Mouse (Mus musculus): ENCODE results near the gene Txnrd1. TPM values are rescaled to one million over a fixed set of nuclear protein-coding genes. Genes with fewer than 3 reads are reported as not detected.

Txnrd1 gene
- polyA plus RNA-seq, 1 experiment, result 115 TPM

DNA sequence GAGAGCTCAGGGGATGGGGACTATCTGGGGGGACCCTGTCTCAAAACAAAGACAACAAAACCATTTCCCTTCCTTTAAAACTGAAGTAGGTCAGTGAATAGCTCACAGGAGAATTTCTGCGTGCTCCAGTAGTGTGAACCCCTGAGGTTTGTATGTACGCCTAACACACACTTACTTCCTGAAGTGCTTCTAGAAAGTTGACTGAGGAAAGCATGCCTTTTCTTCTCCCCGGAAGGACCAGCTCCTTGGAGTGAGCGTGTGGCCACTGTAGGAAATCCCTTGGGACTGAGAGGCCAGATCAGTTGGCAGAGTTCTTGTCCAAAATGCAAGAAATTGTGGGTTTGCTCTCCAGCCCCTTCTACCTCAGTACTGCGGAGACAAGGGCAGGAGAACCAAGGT lies 16.6 kb downstream of the Txnrd1 start:
- no peak for TF ChIP-seq CTCF (IDR thresholded peaks at IDR 0.05; ENCODE audit: borderline replicate concordance, extremely low read depth, insufficient read depth, insufficient read length)
- TF ChIP-seq POLR2A (IDR thresholded peaks at IDR 0.05; ENCODE audit: borderline replicate concordance, extremely low read depth, insufficient read depth, insufficient read length, poor library complexity, severe bottlenecking), result no peak
- DNase-seq (ENCODE audit: low read depth), result no peak

DNA sequence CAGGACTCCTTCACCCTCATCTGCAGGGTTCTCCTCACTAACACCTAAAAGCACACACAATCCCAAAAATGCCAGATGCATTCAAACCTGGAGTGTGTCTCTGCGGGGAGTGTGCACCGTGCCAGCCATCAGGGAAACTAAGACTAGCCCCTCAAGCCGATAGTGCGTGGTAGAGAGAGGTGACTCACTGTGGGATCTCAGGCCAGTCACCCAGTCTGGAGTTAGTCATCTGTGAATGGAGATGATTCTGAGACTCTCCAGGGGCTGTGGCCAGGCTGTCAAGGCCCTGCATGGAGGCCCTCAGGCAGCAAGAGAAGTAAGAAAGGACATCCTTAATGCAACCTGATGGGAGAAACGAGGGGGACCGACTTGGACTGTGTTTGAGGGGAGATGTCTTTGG lies 18.0 kb downstream of the Txnrd1 start:
- DNase-seq (ENCODE audit: low read depth), result no peak
- TF ChIP-seq POLR2A (IDR thresholded peaks at IDR 0.05; ENCODE audit: borderline replicate concordance, extremely low read depth, insufficient read depth, insufficient read length, poor library complexity, severe bottlenecking) (no peak), CTCF (IDR thresholded peaks at IDR 0.05; ENCODE audit: borderline replicate concordance, extremely low read depth, insufficient read depth, insufficient read length) (no peak)

DNA sequence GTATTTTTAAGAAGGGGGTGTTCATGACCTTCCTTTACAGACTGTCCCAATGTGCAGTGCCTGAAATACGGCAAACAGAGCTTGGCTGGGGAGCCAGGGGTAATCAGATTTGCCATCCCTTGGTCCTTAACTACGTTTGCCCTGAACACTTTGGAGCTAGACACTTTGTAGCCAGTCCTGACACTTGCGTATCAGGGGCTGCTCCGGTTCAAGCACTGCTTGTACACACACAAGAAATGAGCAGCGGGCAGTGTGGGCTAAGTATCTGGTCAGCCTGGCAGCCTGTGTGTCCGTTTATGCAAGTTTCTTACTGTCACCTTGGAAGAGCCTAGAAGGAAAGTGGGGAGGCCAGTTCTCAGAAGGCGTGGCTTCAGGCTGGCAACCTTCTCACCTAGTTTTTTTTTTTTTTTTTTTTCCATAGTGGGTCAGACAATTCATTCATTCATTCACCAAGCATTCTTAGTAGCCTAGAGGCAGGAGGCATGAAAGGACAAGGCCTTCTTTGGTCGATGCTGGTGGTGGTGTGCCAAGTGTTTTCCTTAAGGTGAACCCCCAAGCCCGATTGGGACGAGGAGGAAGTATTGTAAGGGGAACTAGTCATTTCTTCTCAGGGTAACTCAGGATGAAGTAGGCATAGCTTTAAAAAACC lies 24.4 kb downstream of the Txnrd1 start:
- DNase-seq (ENCODE audit: low read depth), result no peak
- TF ChIP-seq CTCF (IDR thresholded peaks at IDR 0.05; ENCODE audit: borderline replicate concordance, extremely low read depth, insufficient read depth, insufficient read length) (no peak), POLR2A (IDR thresholded peaks at IDR 0.05; ENCODE audit: borderline replicate concordance, extremely low read depth, insufficient read depth, insufficient read length, poor library complexity, severe bottlenecking) (no peak)

DNA sequence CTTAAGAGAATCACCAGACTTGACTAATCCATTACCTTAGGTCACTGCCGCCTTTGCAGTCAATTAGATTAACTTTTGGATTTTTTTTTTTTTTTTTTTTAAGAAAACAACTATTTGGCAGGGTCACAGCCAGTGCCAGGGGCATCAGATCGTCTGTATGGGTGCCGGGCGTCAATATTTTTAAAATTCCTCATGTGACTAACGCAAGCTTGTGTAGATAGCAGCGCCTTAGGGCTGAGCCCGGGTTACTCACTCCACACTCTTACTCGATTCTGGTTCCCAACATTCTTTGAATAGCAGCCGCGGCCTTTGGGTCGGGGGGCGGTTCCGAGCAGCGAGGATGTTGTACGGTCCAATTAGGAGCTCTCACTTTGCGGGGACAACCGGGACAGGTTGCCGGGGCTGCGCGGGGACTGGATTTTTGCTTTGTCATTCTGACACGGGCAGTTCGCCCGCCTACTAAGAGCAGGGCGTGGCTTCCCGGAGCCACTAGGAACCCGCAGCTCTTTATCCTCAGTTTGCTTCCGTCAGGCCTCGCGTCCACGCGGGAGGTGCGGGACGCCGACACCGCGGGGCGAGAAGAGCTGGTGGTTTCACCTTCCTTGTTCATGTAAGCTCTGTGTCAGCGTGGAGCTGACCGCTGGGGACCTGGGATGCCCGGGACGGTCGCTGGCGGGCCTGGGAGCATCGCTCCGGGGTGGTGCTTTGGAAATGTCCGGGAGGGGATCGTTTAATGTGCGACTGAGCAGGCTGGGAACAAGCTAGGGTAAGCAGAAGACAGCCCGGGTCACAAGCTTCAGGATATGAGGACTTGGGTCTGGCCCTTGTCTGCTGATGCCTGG lies 25.2 kb downstream of the Txnrd1 start:
- DNase-seq (ENCODE audit: low read depth), result peak; percentile 95
- TF ChIP-seq CTCF (IDR thresholded peaks at IDR 0.05; ENCODE audit: borderline replicate concordance, extremely low read depth, insufficient read depth, insufficient read length) (no peak), POLR2A (IDR thresholded peaks at IDR 0.05; ENCODE audit: borderline replicate concordance, extremely low read depth, insufficient read depth, insufficient read length, poor library complexity, severe bottlenecking) (peak; percentile 53; the same call in 1 of the 2 replicates)

DNA sequence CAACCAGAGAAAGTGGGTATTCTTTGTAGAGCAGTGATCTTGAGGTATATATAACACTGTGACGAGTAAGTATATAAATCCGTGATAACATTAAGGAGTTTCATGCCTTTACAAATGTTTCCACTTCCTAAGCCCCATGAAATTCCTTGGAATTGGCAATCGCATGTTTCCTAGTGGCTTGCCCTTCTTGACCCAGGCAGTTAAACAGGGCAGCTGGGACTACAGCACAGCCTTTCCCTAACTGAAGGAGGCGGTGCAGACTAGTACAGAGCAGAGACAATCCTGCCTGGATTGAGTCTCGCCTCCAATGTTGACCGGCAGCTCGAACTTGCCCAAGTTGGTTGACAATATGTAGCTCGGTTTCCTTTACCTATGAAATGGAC lies 25.8 kb downstream of the Txnrd1 start:
- DNase-seq (ENCODE audit: low read depth), result peak; percentile 81
- peak; percentile 13; the same call in 1 of the 2 replicates for TF ChIP-seq CTCF (IDR thresholded peaks at IDR 0.05; ENCODE audit: borderline replicate concordance, extremely low read depth, insufficient read depth, insufficient read length)
- TF ChIP-seq POLR2A (IDR thresholded peaks at IDR 0.05; ENCODE audit: borderline replicate concordance, extremely low read depth, insufficient read depth, insufficient read length, poor library complexity, severe bottlenecking), result no peak

DNA sequence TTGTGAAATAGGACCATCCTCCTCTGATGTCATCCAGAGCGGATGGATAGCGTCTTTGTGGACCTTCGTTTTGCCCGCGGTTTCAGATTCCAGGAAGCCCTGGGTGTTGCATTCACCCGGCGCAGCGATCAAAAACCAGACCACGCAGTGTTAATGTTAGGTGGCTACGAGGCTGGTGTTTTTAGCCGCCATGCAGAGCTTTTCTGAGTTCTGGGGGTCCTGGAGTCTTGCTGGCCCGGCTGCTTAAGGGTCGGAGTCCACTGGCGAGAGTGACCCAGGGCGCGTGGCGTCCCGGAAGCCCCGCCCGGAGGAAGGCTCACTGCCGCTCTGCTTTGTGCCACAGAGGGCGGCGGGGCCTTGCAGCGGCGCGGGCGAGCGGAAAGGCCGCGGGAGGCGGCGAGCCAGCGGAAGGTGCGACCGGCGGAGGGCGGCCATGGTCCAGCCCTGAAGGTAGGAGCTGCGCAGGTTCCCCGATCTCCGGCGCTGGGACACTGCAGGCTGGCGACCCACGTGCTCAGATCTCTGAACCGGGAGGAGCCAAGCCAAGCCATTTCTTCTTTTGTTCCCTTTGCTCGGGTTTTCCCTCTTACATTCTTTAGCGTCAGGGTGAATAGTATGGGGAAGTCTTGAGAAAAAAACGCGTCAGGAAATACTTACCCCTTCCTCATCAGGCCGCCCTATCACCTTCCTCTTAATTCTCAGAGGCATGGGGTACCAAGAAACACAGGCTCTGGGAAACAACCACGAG lies 26.6 kb downstream of the Txnrd1 start:
- DNase-seq (ENCODE audit: low read depth), result peak; percentile 81
- TF ChIP-seq POLR2A (IDR thresholded peaks at IDR 0.05; ENCODE audit: borderline replicate concordance, extremely low read depth, insufficient read depth, insufficient read length, poor library complexity, severe bottlenecking), result peak; percentile 55
- TF ChIP-seq CTCF (IDR thresholded peaks at IDR 0.05; ENCODE audit: borderline replicate concordance, extremely low read depth, insufficient read depth, insufficient read length), result no peak

DNA sequence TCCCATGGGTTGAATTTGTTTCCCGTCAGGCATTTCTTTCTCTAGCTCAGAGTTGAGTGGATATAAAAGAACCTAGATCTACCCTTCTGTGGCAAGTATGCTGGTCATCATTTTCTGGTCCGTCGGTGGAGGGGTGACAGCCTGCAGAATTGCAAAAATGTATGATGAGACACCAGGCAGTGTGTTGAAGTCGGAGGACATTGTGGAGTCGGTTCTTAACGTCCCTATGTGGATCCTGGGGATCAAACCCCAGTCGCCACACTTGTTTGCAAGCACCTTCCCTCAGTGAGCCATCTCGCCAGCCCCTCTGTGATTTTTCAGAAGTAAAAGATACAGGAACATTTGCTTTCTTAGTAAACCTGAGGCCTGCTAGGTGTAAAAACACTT lies 27.2 kb downstream of the Txnrd1 start:
- TF ChIP-seq CTCF (IDR thresholded peaks at IDR 0.05; ENCODE audit: borderline replicate concordance, extremely low read depth, insufficient read depth, insufficient read length) (no peak), POLR2A (IDR thresholded peaks at IDR 0.05; ENCODE audit: borderline replicate concordance, extremely low read depth, insufficient read depth, insufficient read length, poor library complexity, severe bottlenecking) (no peak)
- DNase-seq (ENCODE audit: low read depth), result peak; percentile 62

DNA sequence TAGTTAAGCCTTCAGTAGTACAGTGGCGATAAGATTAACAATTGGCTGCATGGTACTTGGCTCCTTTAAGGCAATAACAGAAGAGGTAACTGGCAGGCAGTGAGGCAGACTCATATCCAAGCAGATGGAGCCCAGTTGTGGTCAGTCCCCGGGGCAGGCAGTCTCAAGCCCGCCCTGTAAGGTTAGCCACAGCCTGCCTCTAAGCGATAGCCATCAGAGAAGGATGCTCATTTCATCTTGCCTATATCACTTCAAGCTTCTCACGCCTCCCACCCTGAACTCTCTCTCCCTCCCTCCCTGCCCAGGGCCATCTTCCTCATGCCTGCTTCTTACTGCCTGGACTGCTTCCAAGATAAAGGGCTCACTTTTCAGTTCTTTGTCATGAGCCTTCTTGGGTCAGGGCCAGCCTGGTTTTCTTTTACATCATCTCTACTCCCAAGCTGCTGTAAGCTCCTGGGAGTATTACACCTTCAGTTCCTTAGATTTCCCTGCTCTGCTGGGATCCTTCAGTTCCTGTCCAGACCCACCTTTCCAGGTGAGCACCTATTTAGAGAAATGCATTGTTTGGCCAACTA lies 29.4 kb downstream of the Txnrd1 start:
- DNase-seq (ENCODE audit: low read depth), result peak; percentile 78
- no peak for TF ChIP-seq CTCF (IDR thresholded peaks at IDR 0.05; ENCODE audit: borderline replicate concordance, extremely low read depth, insufficient read depth, insufficient read length)
- TF ChIP-seq POLR2A (IDR thresholded peaks at IDR 0.05; ENCODE audit: borderline replicate concordance, extremely low read depth, insufficient read depth, insufficient read length, poor library complexity, severe bottlenecking), result no peak

DNA sequence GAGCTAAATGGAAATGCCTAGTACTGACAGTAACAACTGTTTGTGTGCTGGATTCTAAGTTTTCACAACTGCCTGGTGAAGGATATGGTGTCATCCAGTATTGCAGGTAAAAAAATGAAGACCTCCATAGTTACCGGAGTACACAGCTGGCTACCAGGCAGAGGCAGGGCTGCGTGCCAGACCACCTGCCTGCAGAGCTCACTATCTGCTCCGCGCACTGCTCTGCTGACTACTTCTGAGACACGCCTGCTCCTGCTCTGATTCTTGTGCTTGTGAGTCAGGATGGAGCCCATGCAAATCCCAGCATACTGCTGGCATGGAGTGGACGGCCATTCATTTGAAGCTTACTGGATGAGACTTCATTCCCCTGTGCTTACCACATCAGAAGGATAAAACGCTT lies 30.1 kb downstream of the Txnrd1 start:
- no peak for DNase-seq (ENCODE audit: low read depth)
- TF ChIP-seq CTCF (IDR thresholded peaks at IDR 0.05; ENCODE audit: borderline replicate concordance, extremely low read depth, insufficient read depth, insufficient read length) (no peak), POLR2A (IDR thresholded peaks at IDR 0.05; ENCODE audit: borderline replicate concordance, extremely low read depth, insufficient read depth, insufficient read length, poor library complexity, severe bottlenecking) (no peak)

DNA sequence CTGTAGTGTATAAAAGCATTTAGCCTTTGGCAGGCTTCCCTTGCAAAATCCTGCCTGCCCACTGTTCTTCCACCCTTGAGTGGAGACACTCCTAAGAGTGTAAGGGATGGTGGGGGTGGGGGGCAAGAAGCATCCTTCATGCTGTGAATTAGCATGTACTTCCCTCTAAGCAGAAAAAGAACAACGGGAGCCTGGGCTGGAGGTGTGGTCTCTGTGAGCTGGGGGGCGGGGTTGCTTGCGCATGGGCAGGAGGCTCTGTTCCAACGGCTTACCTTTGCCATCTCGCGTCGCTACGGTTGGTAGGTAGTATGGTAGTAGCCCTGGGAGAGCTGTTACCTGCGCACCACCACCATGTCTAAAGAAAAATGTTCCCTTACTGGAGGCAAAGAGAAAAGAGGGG lies 32.6 kb downstream of the Txnrd1 start, which contains the start of gene Eid3:
TSS of gene Eid3 (plus strand) at position 271 of the 400 bp plus-strand sequence.
- DNase-seq (ENCODE audit: low read depth), result no peak
- no peak for TF ChIP-seq CTCF (IDR thresholded peaks at IDR 0.05; ENCODE audit: borderline replicate concordance, extremely low read depth, insufficient read depth, insufficient read length)
- no peak for TF ChIP-seq POLR2A (IDR thresholded peaks at IDR 0.05; ENCODE audit: borderline replicate concordance, extremely low read depth, insufficient read depth, insufficient read length, poor library complexity, severe bottlenecking)

DNA sequence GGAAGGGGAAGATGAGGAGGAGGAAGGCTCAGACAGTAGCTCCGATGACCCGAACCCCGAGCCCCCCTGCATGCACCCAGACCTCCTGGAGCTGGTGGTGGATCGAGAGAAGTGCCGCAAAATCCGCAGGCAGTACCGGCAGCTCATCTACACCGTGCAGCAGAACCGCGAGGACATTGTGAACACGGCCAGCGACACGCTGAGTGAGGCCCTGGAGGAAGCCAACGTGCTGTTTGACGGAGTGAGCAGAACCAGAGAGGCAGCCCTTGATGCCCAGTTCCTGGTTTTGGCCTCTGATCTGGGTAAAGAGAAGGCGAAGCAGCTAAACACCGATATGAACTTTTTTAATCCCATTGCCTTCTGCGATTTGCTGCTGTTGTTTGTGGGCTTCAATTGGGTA lies 33.1 kb downstream of the Txnrd1 start:
- DNase-seq (ENCODE audit: low read depth), result peak; percentile 35
- no peak for TF ChIP-seq CTCF (IDR thresholded peaks at IDR 0.05; ENCODE audit: borderline replicate concordance, extremely low read depth, insufficient read depth, insufficient read length)
- no peak for TF ChIP-seq POLR2A (IDR thresholded peaks at IDR 0.05; ENCODE audit: borderline replicate concordance, extremely low read depth, insufficient read depth, insufficient read length, poor library complexity, severe bottlenecking)

Measured in brain, embryonic 14.5 days (tissue).